Comparison of ENCODE assay signal across 13 mouse cellular contexts in genomic region chr5:51799371-51800035, GRCm38 (mm10).
DNase-seq lines count a peak whose midpoint lies in the region; ATAC-seq and TF ChIP-seq lines count a peak whose summit lies in the region.
"Had no signal": no experiment of that assay in that cellular context is flagged by ENCODE, and none has a peak within 500 bp of the region (broad histone marks: within the 10 kb centered on the region; RNA-seq: fewer than 3 reads in every experiment).

No protein-coding gene starts in this region.

- DNase-seq in adrenal gland, postnatal 14 days: peak; percentile 9
- no peak for DNase-seq in adrenal gland, postnatal 36 days
- DNase-seq in 3T3-L1 (ENCODE audit: low read depth, low spot score): peak; percentile 29
- peak; percentile 63 for DNase-seq in kidney, adult 2 months
- no peak for DNase-seq in midbrain, postnatal 0 days (ENCODE audit: low spot score)
- DNase-seq in natural killer cell, adult 2 months (ENCODE audit: low spot score in 2 of 2): no peak
- DNase-seq: gastrocnemius, postnatal 36 days; heart, postnatal 36 days; thymus, adult 2 months had no signal

- H3K4me1 ChIP-seq in kidney, adult 2 months (ENCODE audit: control insufficient read depth, insufficient read depth, low read length): no peaks in the 10 kb centered on the region
- H3K4me1 ChIP-seq in liver, embryonic 15.5 days (replicated peaks): no peaks in the 10 kb centered on the region
- H3K4me1 ChIP-seq in midbrain, postnatal 0 days (ENCODE audit: insufficient read depth, low read length): no peaks in the 10 kb centered on the region
- H3K4me1 ChIP-seq in forebrain, embryonic 16.5 days (replicated peaks; ENCODE audit: control insufficient read depth, insufficient read depth, low read length): no peaks in the 10 kb centered on the region
- H3K4me1 ChIP-seq: limb, embryonic 10.5 days had no signal

- TF ChIP-seq CTCF in kidney, adult 2 months (conservative IDR thresholded peaks at IDR 0.05; ENCODE audit: insufficient read depth, insufficient read length, low read depth, low read length): no peak
- no peak for TF ChIP-seq CTCF in midbrain, postnatal 0 days (IDR thresholded peaks at IDR 0.05)

- peak overlapping the region; percentile 55; the same call in 1 of the 2 replicates for H3K27ac ChIP-seq in kidney, adult 2 months (ENCODE audit: insufficient read depth, low read depth, low read length)
- no peak overlapping the region for H3K27ac ChIP-seq in liver, embryonic 15.5 days (replicated peaks)
- H3K27ac ChIP-seq in midbrain, postnatal 0 days (ENCODE audit: low read depth, low read length): no peak overlapping the region
- H3K27ac ChIP-seq in forebrain, embryonic 16.5 days (ENCODE audit: low read length): no peak overlapping the region
- H3K27ac ChIP-seq: layer of hippocampus, adult 2 months; limb, embryonic 10.5 days had no signal

- H3K36me3 ChIP-seq in kidney, adult 2 months (ENCODE audit: control insufficient read depth, insufficient read depth, low read length): no peaks in the 10 kb centered on the region
- no peaks in the 10 kb centered on the region for H3K36me3 ChIP-seq in liver, embryonic 15.5 days (replicated peaks)
- no peaks in the 10 kb centered on the region for H3K36me3 ChIP-seq in midbrain, postnatal 0 days (ENCODE audit: insufficient read depth, low read length)
- no peaks in the 10 kb centered on the region for H3K36me3 ChIP-seq in forebrain, embryonic 16.5 days (ENCODE audit: control insufficient read depth, insufficient read depth)
- H3K36me3 ChIP-seq: limb, embryonic 10.5 days had no signal

- H3K9me3 ChIP-seq in liver, embryonic 15.5 days (replicated peaks): no peaks in the 10 kb centered on the region
- no peaks in the 10 kb centered on the region for H3K9me3 ChIP-seq in midbrain, postnatal 0 days (ENCODE audit: low read length)
- H3K9me3 ChIP-seq in forebrain, embryonic 16.5 days (ENCODE audit: control insufficient read depth, low read length): no peaks in the 10 kb centered on the region
- H3K9me3 ChIP-seq: limb, embryonic 10.5 days had no signal

- no peak overlapping the region for H3K4me3 ChIP-seq in kidney, adult 2 months (ENCODE audit: insufficient read depth, low read depth, low read length)
- H3K4me3 ChIP-seq in liver, embryonic 15.5 days (replicated peaks): no peak overlapping the region
- H3K4me3 ChIP-seq in midbrain, postnatal 0 days (ENCODE audit: low read depth, low read length): no peak overlapping the region
- H3K4me3 ChIP-seq in forebrain, embryonic 16.5 days (replicated peaks; ENCODE audit: low read length): no peak overlapping the region
- H3K4me3 ChIP-seq: layer of hippocampus, adult 2 months; limb, embryonic 10.5 days had no signal

- 31% methylated on average over 6 of the region's 6 CpGs for WGBS in kidney, adult 2 months
- 60% methylated on average over 6 of the region's 6 CpGs for WGBS in liver, embryonic 15.5 days (ENCODE audit: insufficient replicate concordance)
- WGBS in midbrain, postnatal 0 days: 82% methylated on average over 6 of the region's 6 CpGs
- 81% methylated on average over 6 of the region's 6 CpGs for WGBS in forebrain, embryonic 16.5 days

- peak; percentile 68 for ATAC-seq in liver, embryonic 15.5 days (ENCODE audit: insufficient read depth)
- ATAC-seq in midbrain, postnatal 0 days (ENCODE audit: low FRiP score): no peak
- no peak for ATAC-seq in forebrain, embryonic 16.5 days

- H3K9ac ChIP-seq in liver, embryonic 15.5 days: no peak overlapping the region
- no peak overlapping the region for H3K9ac ChIP-seq in midbrain, postnatal 0 days (replicated peaks; ENCODE audit: low read length, poor library complexity, severe bottlenecking)
- H3K9ac ChIP-seq in forebrain, embryonic 16.5 days (replicated peaks; ENCODE audit: low read depth, low read length): no peak overlapping the region

- H3K4me2 ChIP-seq in liver, embryonic 15.5 days: no peak overlapping the region
- H3K4me2 ChIP-seq in midbrain, postnatal 0 days (ENCODE audit: low read depth, low read length, poor library complexity, severe bottlenecking): no peak overlapping the region
- no peak overlapping the region for H3K4me2 ChIP-seq in forebrain, embryonic 16.5 days (ENCODE audit: low read length)

- no peaks in the 10 kb centered on the region for H3K27me3 ChIP-seq in kidney, adult 2 months (replicated peaks; ENCODE audit: control insufficient read depth, insufficient read depth, low read length)
- H3K27me3 ChIP-seq in liver, embryonic 15.5 days: no peaks in the 10 kb centered on the region
- H3K27me3 ChIP-seq in midbrain, postnatal 0 days (ENCODE audit: insufficient read depth, low read length): no peaks in the 10 kb centered on the region
- no peaks in the 10 kb centered on the region for H3K27me3 ChIP-seq in forebrain, embryonic 16.5 days (replicated peaks; ENCODE audit: control insufficient read depth, insufficient read depth, low read length)

- TF ChIP-seq POLR2A in kidney, adult 2 months (IDR thresholded peaks at IDR 0.05; ENCODE audit: low read depth, low read length): no peak

Comparison
In these comparisons a context has a peak if more than half of its experiments do, and no peak if none do; other contexts are left out.
1. DNase-seq: peak in adrenal gland, postnatal 14 days (single experiment), 3T3-L1 (single experiment) and kidney, adult 2 months (single experiment); none in adrenal gland, postnatal 36 days (0 of 2), midbrain, postnatal 0 days (single experiment) and natural killer cell, adult 2 months (0 of 2).